Comparison of ENCODE assay signal across 17 mouse cellular contexts in the genomic region with DNA sequence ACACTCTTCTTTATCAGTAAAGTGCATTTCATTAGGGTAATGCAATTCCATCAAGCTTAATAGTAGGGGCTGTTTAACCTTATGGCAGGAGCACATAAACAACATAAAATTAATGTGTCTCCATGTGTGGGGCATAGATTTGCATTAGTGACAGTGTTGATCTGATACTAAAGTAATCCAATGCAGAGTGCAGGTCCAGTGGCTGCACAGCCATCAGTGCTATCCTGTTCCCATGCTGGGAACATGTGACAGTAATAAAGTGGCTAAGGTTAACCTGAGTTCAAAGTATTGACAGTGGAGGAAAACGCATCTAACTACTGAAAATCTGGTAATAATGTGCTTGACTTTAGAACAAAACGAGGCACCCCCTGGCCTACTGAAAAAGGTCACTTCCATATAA.
DNase-seq lines count a peak whose midpoint lies in the region; ATAC-seq and TF ChIP-seq lines count a peak whose summit lies in the region.
"Had no signal": no experiment of that assay in that cellular context is flagged by ENCODE, and none has a peak within 500 bp of the region (broad histone marks: within the 10 kb centered on the region; RNA-seq: fewer than 3 reads in every experiment).

No protein-coding gene starts in this region.

- ATAC-seq in embryonic facial prominence, embryonic 11.5 days (replicated peaks; ENCODE audit: insufficient number of reproducible peaks, low FRiP score, low TSS enrichment, low read depth), result no peak
- ATAC-seq in midbrain, embryonic 12.5 days (ENCODE audit: low FRiP score, low read depth), result peak; percentile 27; the same call in 1 of the 2 replicates
- ATAC-seq in midbrain, postnatal 0 days (ENCODE audit: low FRiP score), result no peak
- peak; percentile 87 for ATAC-seq in hindbrain, embryonic 13.5 days (ENCODE audit: low FRiP score)
- ATAC-seq in neural tube, embryonic 12.5 days (ENCODE audit: low FRiP score, low read depth), result peak; percentile 94
- ATAC-seq: Patski had no signal

- no peaks in the 10 kb centered on the region for H3K4me1 ChIP-seq in embryonic facial prominence, embryonic 11.5 days (ENCODE audit: control insufficient read depth, insufficient read depth, low read length)
- H3K4me1 ChIP-seq in embryonic facial prominence, embryonic 10.5 days, result 0 out of 2 replicates have a peak, but pooled peaks cover 3% of the 10 kb centered on the region
- no peaks in the 10 kb centered on the region for H3K4me1 ChIP-seq in midbrain, embryonic 12.5 days
- H3K4me1 ChIP-seq in midbrain, postnatal 0 days (ENCODE audit: insufficient read depth, low read length), result no peaks in the 10 kb centered on the region
- H3K4me1 ChIP-seq in hindbrain, embryonic 13.5 days (replicated peaks), result peaks cover 19% of the 10 kb centered on the region
- H3K4me1 ChIP-seq in neural tube, embryonic 12.5 days, result peaks cover 12% of the 10 kb centered on the region
- H3K4me1 ChIP-seq: heart, embryonic 13.5 days had no signal

- no peaks in the 10 kb centered on the region for H3K36me3 ChIP-seq in embryonic facial prominence, embryonic 11.5 days (replicated peaks; ENCODE audit: control insufficient read depth, insufficient read depth, low read depth, low read length)
- H3K36me3 ChIP-seq in embryonic facial prominence, embryonic 10.5 days (replicated peaks), result no peaks in the 10 kb centered on the region
- H3K36me3 ChIP-seq in midbrain, embryonic 12.5 days, result no peaks in the 10 kb centered on the region
- no peaks in the 10 kb centered on the region for H3K36me3 ChIP-seq in midbrain, postnatal 0 days (ENCODE audit: insufficient read depth, low read length)
- H3K36me3 ChIP-seq in hindbrain, embryonic 13.5 days, result no peaks in the 10 kb centered on the region
- H3K36me3 ChIP-seq in neural tube, embryonic 12.5 days, result no peaks in the 10 kb centered on the region
- H3K36me3 ChIP-seq: heart, embryonic 13.5 days had no signal

- no peaks in the 10 kb centered on the region for H3K9me3 ChIP-seq in embryonic facial prominence, embryonic 11.5 days (replicated peaks; ENCODE audit: control insufficient read depth, low read length)
- no peaks in the 10 kb centered on the region for H3K9me3 ChIP-seq in embryonic facial prominence, embryonic 10.5 days
- no peaks in the 10 kb centered on the region for H3K9me3 ChIP-seq in midbrain, embryonic 12.5 days
- no peaks in the 10 kb centered on the region for H3K9me3 ChIP-seq in midbrain, postnatal 0 days (ENCODE audit: low read length)
- H3K9me3 ChIP-seq in hindbrain, embryonic 13.5 days, result no peaks in the 10 kb centered on the region
- no peaks in the 10 kb centered on the region for H3K9me3 ChIP-seq in neural tube, embryonic 12.5 days

- intact Hi-C loops in left cerebral cortex, adult 2 months (cut with DNase I), result no loop called here

- peak; percentile 6 for DNase-seq in embryonic facial prominence, embryonic 11.5 days (ENCODE audit: low spot score)
- DNase-seq in embryonic facial prominence, embryonic 10.5 days (ENCODE audit: low spot score), result no peak
- no peak for DNase-seq in midbrain, postnatal 0 days (ENCODE audit: low spot score)
- no peak for DNase-seq in left cerebral cortex, adult 2 months (ENCODE audit: extremely low spot score in 1 of 2, low spot score in 2 of 2)
- DNase-seq in lung, postnatal 25 days (ENCODE audit: low spot score), result no peak
- DNase-seq: cerebellum, adult 2 months; gastrocnemius, postnatal 25 days; kidney, postnatal 25 days; layer of hippocampus, postnatal 36 days; liver; lung, adult 2 months; spleen, adult 18-20 months had no signal

- no peaks in the 10 kb centered on the region for H3K27me3 ChIP-seq in embryonic facial prominence, embryonic 11.5 days (ENCODE audit: control insufficient read depth, insufficient read depth, low read length)
- H3K27me3 ChIP-seq in embryonic facial prominence, embryonic 10.5 days (replicated peaks; ENCODE audit: low read depth, poor library complexity, severe bottlenecking), result no peaks in the 10 kb centered on the region
- H3K27me3 ChIP-seq in midbrain, embryonic 12.5 days, result no peaks in the 10 kb centered on the region
- H3K27me3 ChIP-seq in midbrain, postnatal 0 days (ENCODE audit: insufficient read depth, low read length), result no peaks in the 10 kb centered on the region
- no peaks in the 10 kb centered on the region for H3K27me3 ChIP-seq in hindbrain, embryonic 13.5 days
- H3K27me3 ChIP-seq in neural tube, embryonic 12.5 days (replicated peaks), result no peaks in the 10 kb centered on the region
- H3K27me3 ChIP-seq: heart, embryonic 13.5 days; Patski had no signal

- H3K27ac ChIP-seq in embryonic facial prominence, embryonic 11.5 days (replicated peaks; ENCODE audit: low read depth, low read length), result no peak overlapping the region
- H3K27ac ChIP-seq in embryonic facial prominence, embryonic 10.5 days (replicated peaks), result no peak overlapping the region
- H3K27ac ChIP-seq in midbrain, embryonic 12.5 days (replicated peaks), result no peak overlapping the region
- H3K27ac ChIP-seq in midbrain, postnatal 0 days (ENCODE audit: low read depth, low read length), result no peak overlapping the region
- peak overlapping the region; percentile 10; the same call in 1 of the 2 replicates for H3K27ac ChIP-seq in hindbrain, embryonic 13.5 days
- H3K27ac ChIP-seq in neural tube, embryonic 12.5 days, result no peak overlapping the region
- no peak overlapping the region for H3K27ac ChIP-seq in left cerebral cortex, adult 2 months
- H3K27ac ChIP-seq: heart, embryonic 13.5 days had no signal

- H3K4me3 ChIP-seq in embryonic facial prominence, embryonic 11.5 days (ENCODE audit: low read depth, low read length), result no peak overlapping the region
- no peak overlapping the region for H3K4me3 ChIP-seq in embryonic facial prominence, embryonic 10.5 days
- H3K4me3 ChIP-seq in midbrain, embryonic 12.5 days, result no peak overlapping the region
- H3K4me3 ChIP-seq in midbrain, postnatal 0 days (ENCODE audit: low read depth, low read length), result no peak overlapping the region
- H3K4me3 ChIP-seq in hindbrain, embryonic 13.5 days, result no peak overlapping the region
- H3K4me3 ChIP-seq in neural tube, embryonic 12.5 days, result no peak overlapping the region
- no peak overlapping the region for H3K4me3 ChIP-seq in left cerebral cortex, adult 2 months
- H3K4me3 ChIP-seq: heart, embryonic 13.5 days had no signal

- no peak for TF ChIP-seq CTCF in midbrain, postnatal 0 days (IDR thresholded peaks at IDR 0.05)
- no peak for TF ChIP-seq CTCF in left cerebral cortex, adult 2 months (IDR thresholded peaks at IDR 0.05)

- WGBS in embryonic facial prominence, embryonic 11.5 days, result 30% methylated on average over 2 of the region's 2 CpGs
- WGBS in embryonic facial prominence, embryonic 10.5 days, result 47% methylated on average over 2 of the region's 2 CpGs
- WGBS in midbrain, embryonic 12.5 days, result 75% methylated on average over 2 of the region's 2 CpGs
- 60% methylated on average over 2 of the region's 2 CpGs for WGBS in midbrain, postnatal 0 days
- WGBS in hindbrain, embryonic 13.5 days, result 34% methylated on average over 2 of the region's 2 CpGs
- WGBS in neural tube, embryonic 12.5 days, result 19% methylated on average over 2 of the region's 2 CpGs

- no peak overlapping the region for H3K4me2 ChIP-seq in embryonic facial prominence, embryonic 11.5 days (ENCODE audit: low read depth, low read length)
- H3K4me2 ChIP-seq in midbrain, embryonic 12.5 days (replicated peaks), result no peak overlapping the region
- no peak overlapping the region for H3K4me2 ChIP-seq in midbrain, postnatal 0 days (ENCODE audit: low read depth, low read length, poor library complexity, severe bottlenecking)
- H3K4me2 ChIP-seq in hindbrain, embryonic 13.5 days, result no peak overlapping the region
- H3K4me2 ChIP-seq in neural tube, embryonic 12.5 days (replicated peaks), result no peak overlapping the region
- H3K4me2 ChIP-seq: heart, embryonic 13.5 days had no signal

- H3K9ac ChIP-seq in embryonic facial prominence, embryonic 11.5 days (replicated peaks; ENCODE audit: low read length), result no peak overlapping the region
- no peak overlapping the region for H3K9ac ChIP-seq in midbrain, embryonic 12.5 days (replicated peaks)
- H3K9ac ChIP-seq in midbrain, postnatal 0 days (replicated peaks; ENCODE audit: low read length, poor library complexity, severe bottlenecking), result no peak overlapping the region
- no peak overlapping the region for H3K9ac ChIP-seq in hindbrain, embryonic 13.5 days
- H3K9ac ChIP-seq in neural tube, embryonic 12.5 days, result no peak overlapping the region
- H3K9ac ChIP-seq: heart, embryonic 13.5 days had no signal

Comparison
In these comparisons a context has a peak if more than half of its experiments do, and no peak if none do; other contexts are left out.
1. ATAC-seq: peak in midbrain, embryonic 12.5 days (single experiment), hindbrain, embryonic 13.5 days (single experiment) and neural tube, embryonic 12.5 days (single experiment); none in embryonic facial prominence, embryonic 11.5 days (single experiment) and midbrain, postnatal 0 days (single experiment).